Mouse (Mus musculus) liver, postnatal 0 days (tissue): ENCODE data around the gene Haus7.

ENCODE experiments used
- CTCF ChIP-seq: sonication (generic); IDR thresholded peaks from 2 replicates; pipeline ENCODE4 v1.5.1; 2016; ENCODE audit warnings: antibody characterized with exemption, low read depth
- EP300 ChIP-seq: IDR thresholded peaks from 2 replicates; pipeline ENCODE4 v1.6.1; 2016; ENCODE audit warnings: antibody characterized with exemption, low read depth, mild to moderate bottlenecking

DNA sequence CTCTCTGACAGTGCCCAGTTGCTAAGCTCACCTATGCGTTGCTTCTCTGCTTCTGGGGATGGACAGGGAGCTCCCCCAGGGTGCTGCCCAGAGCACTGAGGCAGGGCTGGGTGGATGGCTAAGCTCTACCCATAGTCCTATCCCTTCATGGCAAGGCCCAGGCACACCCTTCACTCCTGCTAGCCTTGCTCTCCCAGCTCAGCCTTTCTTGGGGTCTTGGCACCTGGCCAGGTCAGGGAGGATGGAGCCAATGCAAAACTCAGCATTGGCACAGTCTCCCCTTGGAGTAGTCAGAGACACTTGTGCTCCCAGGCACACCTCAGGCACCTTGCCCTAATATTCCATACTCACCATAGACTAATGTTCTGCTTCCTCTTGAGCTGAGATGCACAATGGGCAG lies 25.2 kb upstream of the Haus7 start:
- TF ChIP-seq CTCF (no peak), EP300 (no peak)
